Mouse (Mus musculus) kidney, postnatal 25 days (tissue): ENCODE measurements at regions not wholly inside any gene's neighbourhood (a gene's known extent, or its start where the extent isn't known, plus 50 kb on each side); places are given as distances from the start of the nearest gene placed in this dataset.

Source experiments
- DNase-seq, 2 experiments: peaks; one replicate each; pipeline ENCODE4 v3.0.0; 2021; ENCODE audit warnings: mixed read lengths in 2 of 2

DNA sequence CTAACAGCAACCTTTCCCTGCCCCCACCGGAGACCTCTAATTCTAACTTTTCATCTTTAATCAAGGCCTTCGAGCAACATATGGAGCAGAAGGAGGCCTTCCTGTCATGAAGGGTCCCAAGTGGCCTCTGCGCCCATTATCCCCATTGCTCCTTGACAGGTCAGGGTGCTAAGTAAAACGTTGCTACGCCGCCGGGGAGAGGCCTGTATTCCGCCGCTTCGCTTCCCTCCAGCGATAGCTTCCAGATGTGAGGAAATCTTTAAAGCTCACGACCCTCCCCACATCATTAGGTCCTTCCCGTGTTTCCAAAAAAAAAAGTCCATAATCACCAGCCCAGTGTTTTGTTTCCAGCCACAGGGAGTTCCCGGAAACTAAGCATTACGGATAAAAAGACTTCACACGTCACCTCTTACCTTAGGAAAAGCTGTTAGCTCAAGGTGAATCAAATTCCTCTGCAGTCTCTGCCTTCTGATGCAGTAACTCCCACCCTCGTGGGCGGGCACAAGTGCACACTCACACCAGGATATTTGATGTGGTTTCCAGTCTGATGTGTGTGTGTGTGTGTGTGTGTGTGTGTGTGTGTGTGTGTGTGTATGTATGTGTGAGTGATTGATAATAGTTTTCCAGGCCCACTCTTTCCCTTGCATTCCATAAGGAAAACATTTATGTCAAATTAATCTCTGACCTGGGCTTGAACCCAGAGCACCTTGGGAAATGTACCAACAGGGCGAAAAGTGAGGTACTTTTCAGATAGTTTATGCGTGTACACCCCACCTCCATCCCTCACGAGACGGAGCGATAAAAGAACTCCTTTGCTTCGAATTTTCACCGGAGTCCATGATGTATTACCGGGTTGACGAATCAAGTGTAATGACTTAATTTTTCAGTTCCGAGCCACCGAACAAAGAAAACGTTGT, 107.5 kb downstream of the Gm45692 start:
- DNase-seq = no peak

DNA sequence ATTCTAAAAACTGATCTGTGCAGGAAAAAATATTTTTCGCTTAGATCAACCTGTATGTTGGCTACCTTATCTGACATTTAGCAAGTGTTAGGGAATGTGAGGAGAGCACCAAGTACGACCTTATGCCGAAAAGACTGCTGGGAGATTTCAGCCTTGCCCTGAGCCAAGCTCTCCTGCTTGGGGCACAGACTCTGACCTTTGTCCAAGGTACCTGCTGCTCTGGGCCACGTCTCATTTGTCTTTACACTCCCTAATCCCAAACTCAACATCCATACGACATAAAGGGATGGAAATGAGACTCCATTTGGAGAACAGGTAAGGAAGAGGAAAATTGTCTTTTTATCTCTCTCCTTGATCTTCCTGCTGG, 108.2 kb downstream of the Gm45692 start:
- peak; percentile 23 to 45 for DNase-seq

DNA sequence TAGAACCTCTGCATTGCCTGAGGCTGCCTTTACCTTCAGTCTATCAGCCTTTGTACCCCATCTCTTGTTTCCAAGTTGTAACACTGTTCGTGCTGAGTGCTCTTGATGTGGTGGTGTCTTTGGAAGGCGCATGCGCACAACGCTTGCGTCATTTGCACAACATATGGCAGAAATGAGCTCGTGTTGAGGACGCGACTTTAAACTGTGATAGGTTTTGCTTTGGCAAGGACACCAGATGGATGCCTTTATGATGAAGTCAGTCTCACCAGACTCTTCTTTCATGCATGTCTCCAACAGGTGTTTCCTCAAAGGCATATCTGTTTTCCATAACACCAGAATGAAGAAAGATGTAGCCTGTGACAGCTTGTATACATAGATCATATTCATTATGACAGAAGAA, 110.2 kb downstream of the Gm45692 start:
- no peak for DNase-seq

DNA sequence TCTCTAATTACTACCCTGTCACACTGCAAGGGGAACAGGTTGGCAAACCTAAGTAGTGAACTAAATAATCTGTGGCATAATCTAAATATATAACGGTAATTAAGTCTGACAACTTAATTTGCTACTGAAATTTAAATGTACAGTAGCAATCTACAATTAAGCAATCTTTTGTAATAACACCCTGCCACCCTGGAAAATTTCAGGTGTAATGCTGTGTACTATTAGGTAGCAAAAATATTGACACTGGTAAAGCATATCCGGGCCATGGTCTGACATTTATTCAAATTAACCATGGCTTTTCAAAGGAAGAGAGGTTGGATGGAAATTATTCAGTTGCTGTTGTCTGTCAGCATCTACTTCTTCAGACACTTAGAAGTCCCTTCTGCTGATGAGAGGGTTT, 119.7 kb downstream of the Gm45692 start:
- no peak for DNase-seq

DNA sequence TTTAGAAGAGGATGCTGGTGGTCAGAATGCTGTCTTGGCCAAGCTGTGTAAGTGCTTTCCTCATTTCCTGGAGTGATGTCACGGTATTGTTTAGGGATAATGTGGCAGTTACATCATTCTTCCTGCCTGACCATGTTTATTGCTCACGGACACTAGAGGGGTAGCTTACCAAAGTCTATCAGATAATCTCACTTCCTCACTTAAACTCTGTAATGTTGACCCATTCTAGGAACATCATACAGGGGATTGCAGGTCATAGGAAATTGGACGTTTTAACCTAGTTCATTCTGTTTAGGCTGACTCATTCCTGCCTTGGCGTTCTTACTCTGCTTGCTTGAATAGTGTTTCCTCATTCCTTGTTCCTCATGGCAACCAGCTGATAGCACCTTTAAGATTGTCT, 120.3 kb downstream of the Gm45692 start:
- no peak for DNase-seq

DNA sequence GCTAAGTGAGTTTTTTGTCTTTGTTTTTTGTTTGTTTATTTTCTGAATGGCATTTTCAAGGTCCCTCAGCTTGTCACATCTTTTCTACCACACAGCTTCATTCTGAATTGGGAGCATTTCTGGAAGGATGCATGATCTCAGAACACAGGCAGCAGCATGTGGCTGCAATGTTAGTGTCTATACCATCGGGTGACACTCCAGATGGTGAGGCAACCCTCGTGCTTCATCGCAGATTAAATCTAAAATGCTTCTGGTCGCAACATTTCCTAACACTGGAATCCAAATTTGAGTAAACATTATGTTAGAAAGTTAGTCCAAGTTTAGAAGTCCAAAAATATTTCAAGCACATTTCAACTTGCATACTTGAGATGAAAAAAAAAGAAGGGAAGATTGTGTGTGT, 124.4 kb downstream of the Gm45692 start:
- no peak for DNase-seq

DNA sequence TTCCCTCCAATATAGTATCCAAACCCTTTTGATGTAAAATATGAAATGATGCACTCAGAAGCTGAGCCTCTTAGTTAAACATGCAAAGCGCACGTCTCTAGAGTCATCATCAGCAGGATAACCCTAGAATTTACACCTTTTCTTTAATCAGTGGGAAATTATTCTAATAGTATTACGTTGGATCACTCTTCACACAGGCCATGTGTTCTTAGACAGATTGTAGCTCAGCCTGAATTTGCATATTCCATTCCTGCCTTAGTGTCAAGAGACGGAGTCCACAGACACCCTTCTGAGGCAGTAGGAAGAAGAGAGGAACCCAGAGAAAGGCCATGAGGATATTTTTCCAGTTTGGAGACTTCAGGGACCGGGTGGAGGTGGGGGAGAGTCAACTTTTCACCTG, 125.0 kb downstream of the Gm45692 start:
- no peak for DNase-seq

DNA sequence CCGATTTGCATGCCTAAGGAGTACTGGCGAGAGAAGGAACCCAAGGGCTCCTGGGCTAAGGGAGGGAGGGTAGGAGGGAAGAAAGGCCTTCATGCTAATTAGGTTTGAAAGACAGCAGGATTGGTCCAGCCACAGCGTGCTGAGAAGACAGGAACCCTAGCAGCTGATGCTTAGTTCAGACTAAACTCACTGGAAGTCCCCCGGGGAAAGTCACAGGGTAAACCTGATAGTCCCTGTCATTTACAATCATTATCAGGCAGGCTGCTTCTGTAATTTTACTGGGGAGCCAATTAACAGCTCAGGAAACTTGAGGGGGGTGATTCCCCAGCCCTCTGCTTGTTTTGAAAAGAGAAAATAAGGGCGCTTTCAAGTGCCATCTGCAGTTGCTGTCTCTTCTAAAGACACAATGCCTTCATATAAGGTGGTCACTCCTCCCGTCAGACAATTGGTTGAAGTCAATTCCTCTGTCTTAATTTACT, 135.9 kb downstream of the Gm45692 start:
- no peak for DNase-seq

DNA sequence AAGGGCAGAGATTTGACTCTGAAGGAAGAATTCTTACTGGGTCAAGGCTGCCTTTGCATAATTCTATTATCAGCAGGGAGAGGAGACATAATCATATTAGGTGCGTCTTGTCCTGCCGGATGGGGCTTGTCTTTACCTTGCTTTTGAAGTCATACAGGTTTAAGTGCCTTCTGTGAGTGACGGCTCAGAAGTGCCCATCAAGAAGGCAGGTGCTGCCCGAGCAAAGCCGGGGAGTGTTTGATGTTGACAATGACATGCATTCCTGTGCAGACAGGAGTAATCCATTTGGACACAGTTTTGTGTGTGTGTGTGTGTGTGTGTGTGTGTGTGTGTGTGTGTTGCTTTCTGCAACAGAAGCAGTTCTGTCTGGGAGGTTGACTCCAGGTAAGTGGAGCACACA, 141.0 kb downstream of the Gm45692 start:
- no peak for DNase-seq

DNA sequence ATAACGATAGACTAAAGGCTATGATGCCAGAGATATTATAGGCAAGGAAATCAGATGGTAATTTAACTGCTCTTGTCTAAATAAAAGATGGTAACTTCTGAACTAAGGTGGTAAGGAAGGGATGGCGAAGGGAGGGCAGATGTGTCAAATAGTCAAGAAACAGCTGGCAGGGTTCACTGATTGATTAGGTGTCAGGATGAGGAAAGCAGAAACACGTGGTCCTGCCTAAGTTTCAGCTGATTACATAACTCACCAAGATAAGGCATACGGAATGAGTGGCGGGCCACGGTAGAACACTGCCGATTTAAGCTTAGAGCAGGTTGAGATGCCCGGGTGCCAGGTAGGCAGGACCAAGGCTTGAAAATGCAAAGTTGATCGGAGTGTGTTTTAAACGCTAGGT, 143.2 kb downstream of the Gm45692 start:
- DNase-seq = no peak

DNA sequence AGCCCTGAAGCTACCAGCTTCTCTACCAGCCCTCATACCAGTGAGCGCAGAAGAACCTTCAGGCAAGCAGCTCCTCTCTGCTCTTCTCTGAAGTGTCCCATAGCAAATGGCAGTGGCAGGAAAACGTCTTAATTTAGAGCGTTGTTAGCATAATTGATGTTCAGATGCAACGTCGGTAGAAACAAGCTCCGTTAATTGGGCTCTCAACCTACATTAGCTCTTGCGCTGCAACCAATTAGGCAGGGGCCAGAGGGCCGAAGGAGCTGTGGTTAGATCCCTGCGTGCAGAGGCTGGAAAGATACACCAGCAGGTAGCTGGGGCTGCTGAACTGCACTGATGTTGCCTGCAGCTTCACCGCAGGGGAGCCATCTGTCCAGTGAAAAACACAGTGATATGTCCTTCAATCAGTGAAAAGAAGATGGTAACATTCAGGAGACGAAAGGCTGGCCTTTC, 145.6 kb downstream of the Gm45692 start:
- no peak for DNase-seq

DNA sequence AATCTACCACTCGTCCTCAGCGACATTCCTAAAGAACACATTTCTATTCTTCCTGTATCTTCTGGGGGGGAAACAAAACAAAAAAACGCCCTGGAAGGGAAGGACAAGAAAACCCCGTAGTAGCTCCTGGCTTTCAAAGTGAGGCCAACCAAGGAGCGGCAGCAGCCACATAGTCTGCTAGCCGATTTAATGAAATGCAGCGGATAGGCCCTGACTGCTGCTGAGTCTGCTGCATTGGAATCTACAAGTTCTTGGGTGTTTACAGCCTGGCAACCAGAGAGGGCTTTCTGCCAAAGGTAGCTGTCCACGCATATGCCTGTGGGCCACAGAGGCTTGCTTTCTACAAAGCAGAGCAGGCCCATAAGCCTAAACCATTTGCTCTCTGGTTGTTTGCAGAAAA, 146.0 kb downstream of the Gm45692 start:
- DNase-seq = no peak

DNA sequence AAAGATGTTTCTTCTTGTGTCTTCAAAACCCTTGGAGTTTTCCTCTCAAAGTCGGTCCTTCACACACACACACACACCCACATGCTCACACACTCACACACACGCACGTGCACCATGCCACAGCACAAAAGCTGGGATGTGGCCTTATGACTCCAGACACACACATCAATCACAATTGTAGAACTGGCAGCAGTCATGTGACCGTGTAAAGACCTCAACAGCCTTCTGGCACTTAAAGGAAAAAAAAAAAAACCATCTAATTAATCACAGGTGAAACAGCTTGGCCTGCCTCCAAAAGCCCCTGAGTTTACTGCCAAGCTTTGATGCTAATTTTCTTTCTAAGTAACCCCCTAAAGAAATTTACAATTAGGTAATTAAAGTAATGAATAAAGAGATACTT, 147.1 kb downstream of the Gm45692 start:
- no peak for DNase-seq

DNA sequence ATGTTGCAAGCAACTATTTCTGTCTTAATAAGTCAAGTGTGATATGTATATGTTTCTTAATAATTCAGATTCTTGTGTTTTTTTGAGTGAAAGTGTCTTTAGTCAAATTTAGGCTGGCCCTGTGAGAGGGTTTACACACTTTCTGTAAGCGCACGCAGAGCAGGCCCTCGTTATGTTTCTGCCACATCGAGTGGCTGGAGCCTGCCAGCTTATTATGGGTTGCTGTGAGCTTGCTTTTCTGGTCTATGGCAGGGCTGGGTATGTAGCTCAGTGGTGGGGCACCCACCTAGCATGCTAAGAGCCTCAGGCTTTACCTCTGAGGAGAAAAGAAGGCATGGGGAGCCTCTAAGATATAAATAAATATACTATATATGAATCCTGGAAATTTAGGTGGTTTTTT, 148.2 kb downstream of the Gm45692 start:
- DNase-seq = no peak

DNA sequence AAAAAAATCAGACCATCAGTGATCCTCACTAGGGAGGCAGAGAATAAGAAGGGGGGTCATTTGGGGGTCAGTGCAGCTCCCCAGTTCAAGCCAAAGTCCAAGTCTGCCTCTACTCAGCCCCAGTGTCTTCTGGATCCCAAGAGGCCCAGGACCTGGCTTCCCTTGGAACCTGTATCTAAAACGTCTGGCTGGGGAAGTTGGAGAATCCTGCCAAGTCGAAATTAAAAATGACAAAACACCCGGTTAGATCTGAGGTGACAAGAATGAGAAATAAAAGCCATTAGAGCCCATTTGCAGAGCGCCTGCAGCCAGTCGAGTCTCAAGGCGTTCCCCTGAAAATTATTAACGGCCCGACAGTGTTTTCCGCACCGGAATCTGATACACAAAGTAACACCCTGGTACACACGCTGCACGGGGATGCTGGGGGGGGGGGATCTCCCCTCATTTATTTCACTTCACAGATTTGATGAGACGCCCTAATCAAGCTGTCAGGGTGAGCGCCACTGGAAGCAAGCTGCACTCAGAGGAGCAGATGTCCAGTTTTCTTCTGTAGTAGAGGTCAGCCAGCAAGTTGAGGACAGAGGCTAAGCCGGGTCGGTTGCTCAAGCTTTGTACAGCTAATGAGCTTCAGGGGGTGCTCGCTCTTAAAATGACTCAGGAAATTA, 149.5 kb downstream of the Gm45692 start:
- peak; percentile 18 to 48 for DNase-seq

DNA sequence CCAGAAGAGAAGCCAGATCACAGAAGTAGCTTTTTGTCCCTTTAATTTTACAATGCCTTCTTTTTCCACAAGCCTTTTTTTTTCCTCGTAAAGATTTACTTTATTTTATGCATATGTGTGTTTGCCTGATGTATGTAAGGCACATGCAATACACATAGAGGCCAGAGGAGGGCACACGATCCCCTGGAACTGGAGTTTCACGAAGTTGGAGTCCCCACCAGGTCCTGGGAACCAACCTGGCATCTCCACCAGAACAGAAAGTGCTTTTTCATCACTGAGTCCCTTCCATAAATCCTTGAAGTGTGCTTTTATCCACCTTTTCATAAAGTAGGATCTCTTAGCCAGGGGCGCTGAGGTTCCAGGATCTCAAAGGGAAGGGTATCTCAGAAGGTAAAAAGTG, 152.8 kb downstream of the Gm45692 start:
- DNase-seq = peak in 1 of 2 experiments; percentile 25

DNA sequence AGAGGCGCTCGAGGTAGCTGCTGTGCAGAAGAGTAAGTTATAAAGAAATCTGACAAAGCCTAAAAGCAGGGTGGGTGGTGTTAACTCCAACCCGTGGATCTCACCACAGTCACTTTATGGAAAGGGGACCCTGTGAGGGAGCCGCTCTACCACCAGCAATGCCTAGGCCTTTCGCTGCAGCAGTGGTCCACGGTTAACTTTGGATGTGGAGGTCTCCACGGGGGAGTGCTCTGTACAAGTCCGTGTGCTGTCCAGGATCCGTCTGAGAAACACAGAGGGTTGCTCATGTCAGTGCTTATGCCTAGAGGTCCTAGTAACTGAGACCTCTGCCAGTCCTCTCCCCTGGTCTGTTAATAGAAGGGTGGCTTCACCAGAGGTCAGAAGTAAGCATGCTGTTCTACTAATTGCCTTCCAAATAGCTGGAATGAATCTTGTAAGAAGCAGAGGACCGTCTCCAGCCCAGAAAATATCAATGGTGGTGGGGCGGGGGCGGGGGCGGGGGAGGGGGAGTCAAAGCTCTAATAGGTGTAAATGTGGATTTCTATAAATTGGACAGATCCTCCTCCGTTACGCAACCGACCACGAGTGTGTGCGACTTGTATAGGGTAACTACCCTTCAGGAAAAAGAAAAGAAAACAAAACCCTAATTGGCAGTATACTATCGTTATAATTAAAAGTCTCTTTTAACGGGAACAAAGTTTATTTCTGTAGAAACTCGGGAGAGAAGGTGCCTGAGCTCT, 153.5 kb downstream of the Gm45692 start:
- DNase-seq = no peak

DNA sequence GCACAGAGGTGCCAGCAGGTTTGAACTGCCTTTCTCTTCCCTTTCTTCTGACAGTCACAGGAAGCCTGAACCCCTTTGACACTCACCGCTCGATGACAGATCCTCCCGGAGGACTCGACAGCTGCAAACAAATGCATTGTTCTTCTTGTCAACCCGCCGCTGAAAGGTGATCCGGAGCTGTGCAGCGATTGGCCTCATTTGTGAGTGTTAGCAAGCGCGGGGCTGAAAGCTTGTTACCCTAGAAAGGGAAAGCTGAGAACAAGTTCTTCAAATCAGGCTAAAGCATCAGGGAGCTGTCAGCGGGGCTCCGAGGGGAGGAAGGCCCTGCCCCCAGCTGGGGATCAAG, 154.1 kb downstream of the Gm45692 start:
- no peak for DNase-seq

DNA sequence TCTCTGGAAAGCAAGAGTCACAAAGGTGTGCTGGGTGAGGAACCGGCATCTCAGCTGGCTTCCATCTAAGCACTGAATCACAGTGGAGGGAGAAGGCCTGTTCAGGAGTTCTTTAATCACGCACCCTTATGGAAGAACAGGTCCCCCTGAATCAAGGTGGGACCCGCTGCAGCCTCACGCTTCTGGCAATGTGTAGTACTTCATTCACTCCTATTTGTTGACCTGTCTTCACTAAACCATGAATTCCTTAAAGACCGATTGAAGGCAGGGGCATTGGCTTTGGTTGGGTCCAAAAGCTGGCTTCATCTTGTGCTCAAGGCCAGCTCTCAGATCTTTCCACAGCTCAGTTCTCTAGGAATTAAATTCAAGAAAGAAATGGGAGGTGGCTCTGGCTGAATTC, 154.5 kb downstream of the Gm45692 start:
- no peak for DNase-seq

DNA sequence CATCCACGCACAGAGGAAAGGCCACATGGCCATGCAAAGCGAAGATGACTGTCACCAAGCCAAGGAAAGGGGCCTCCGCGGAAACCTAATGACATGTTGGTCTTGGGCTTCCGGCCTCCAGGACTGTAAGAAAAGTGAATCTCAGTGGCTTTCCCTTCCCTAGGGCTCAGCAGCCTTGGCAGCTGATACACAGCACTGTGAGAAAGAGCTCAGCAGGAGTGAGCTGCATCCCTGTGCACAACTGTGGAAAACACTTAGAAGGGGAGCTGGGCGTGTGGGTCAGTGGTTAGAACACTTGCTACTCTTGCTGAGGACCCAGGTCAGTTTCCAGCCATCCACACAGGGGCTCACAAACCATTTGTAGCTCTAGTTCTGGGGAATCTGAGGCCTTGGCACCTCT, 155.1 kb downstream of the Gm45692 start:
- no peak for DNase-seq

DNA sequence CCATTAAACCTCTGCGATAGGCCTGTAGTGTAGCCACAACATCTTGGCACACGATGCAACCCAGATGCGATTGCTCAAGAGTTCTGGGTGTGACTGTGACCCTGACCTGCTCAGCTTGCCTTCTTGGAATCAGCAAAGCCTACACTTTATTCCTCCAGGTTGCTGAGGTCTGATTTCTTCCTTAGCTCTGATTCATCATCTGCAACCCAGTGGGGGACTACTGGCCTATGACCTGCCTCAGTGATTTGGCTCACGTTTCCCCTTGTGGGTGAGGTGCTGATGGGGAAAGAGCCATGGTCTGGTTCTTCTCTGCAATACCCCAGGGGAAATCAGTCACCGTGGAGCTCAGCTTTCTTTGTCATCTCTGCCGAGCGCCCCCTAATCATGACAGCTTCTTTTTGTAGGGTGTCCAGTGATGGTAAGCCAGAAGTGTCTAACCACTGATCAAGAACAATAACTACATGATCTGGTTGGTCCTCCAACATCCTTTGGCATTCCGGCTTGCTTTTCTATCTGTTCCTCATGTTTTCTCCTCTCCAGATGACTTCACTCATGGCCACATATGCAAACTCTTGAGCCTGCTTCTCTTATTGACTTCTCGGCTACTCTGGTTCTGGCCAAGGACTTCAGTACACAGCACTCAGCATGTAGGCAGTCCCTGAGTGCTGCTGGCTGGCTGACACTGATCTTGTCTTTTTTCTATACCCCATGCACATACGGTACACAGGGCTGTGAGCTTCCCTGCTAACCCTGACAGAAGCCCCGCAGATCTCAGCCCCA, 163.0 kb downstream of the Gm45692 start:
- DNase-seq = no peak

DNA sequence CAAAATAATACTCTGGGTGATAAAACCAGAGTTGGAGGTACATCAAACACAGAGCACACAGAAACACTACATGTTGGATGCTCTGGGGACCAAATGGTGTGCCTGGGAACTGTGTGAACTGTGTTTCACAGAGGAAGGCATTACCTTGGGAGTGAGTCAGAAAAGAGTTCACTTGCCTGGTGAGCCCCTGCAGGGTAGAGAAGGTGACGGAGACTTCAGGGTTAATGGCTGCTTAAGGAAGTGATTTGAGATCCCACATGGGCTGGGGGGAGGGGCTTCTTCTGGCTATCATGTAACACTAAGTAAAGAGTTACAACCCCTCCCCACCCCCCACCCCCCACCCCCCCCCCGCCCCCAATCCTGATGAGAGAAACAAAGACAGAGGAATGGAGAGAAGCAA, 164.6 kb downstream of the Gm45692 start:
- no peak for DNase-seq

DNA sequence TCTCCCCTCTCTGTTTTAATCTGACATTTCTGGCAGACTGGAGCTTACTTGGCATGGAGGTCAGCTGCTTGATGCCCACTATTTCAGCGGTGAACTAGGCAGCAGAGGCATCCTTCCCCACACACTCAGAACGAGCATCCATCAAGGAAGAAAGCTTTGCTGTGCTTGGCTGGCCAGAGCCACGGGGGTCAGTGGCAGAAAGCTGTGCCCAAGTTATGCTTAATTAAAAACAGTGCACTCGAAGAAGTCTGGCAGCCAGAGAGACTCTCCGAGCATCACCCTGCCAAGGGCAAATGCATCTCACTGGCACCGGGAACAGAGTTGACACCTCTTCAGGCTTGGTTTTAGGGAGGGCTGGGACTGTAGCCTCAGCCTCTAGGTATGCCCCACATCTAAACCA, 168.3 kb downstream of the Gm45692 start:
- DNase-seq = no peak
